In the genomic region with DNA sequence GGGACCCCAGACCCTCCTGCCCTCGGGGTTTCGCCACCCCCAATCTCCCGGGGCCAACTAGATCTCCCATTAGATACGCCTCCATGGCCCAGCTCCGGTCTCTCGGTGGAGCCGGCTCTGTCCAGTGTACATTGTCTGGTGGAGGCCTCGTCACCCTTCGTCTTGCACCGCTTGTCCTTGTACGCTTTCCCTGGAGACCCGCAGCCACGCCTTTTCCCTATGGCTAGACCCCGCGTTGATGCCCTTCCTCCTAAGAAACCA, we compare ENCODE assay signal across 8 mouse cellular contexts. TPM values are rescaled to one million over a fixed set of nuclear protein-coding genes. Genes with fewer than 3 reads are reported as not detected.
DNase-seq lines count a peak whose midpoint lies in the region; ATAC-seq and TF ChIP-seq lines count a peak whose summit lies in the region.

No protein-coding gene starts in this region.

- no peaks in the 10 kb centered on the region for H3K79me2 ChIP-seq in heart, adult 2 months (replicated peaks; ENCODE audit: control insufficient read depth, insufficient read depth, low read length)
- H3K79me2 ChIP-seq in C2C12 (ENCODE audit: control insufficient read depth, insufficient read depth): peaks cover 53% of the 10 kb centered on the region

- no peak overlapping the region for H3K27ac ChIP-seq in heart, adult 2 months
- H3K27ac ChIP-seq in forebrain, embryonic 12.5 days: no peak overlapping the region
- peak overlapping the region; percentile 2; the same call in 1 of the 2 replicates for H3K27ac ChIP-seq in liver, embryonic 14.5 days

- H3K4me3 ChIP-seq in heart, adult 2 months: peak overlapping the region; percentile 53
- H3K4me3 ChIP-seq in C2C12 (ENCODE audit: insufficient read depth, poor library complexity, severe bottlenecking): peak overlapping the region; percentile 66
- peak overlapping the region; percentile 72 for H3K4me3 ChIP-seq in forebrain, embryonic 12.5 days (replicated peaks)
- peak overlapping the region; percentile 77 to 79 for H3K4me3 ChIP-seq in liver, embryonic 14.5 days (ENCODE audit: insufficient read depth in 1 of 2, low read depth in 2 of 2, low read length in 2 of 2)

- H3K9ac ChIP-seq in heart, adult 2 months (ENCODE audit: low read depth, low read length): no peak overlapping the region
- peak overlapping the region; percentile 69 for H3K9ac ChIP-seq in forebrain, embryonic 12.5 days
- H3K9ac ChIP-seq in liver, embryonic 14.5 days (replicated peaks): peak overlapping the region; percentile 83

- H3K4me2 ChIP-seq in forebrain, embryonic 12.5 days: peak overlapping the region; percentile 91
- H3K4me2 ChIP-seq in liver, embryonic 14.5 days (ENCODE audit: low read depth): peak overlapping the region; percentile 98

- 2% methylated on average over 15 of the region's 15 CpGs for WGBS in heart, adult 2 months
- 1% methylated on average over 15 of the region's 15 CpGs for WGBS in forebrain, embryonic 12.5 days
- under 1% methylated on average over 15 of the region's 15 CpGs for WGBS in liver, embryonic 14.5 days (ENCODE audit: insufficient replicate concordance)

- no peaks in the 10 kb centered on the region for H3K4me1 ChIP-seq in heart, adult 2 months (ENCODE audit: control insufficient read depth, insufficient read depth, low read length)
- peaks cover 23% of the 10 kb centered on the region for H3K4me1 ChIP-seq in forebrain, embryonic 12.5 days
- peaks cover 12% of the 10 kb centered on the region in 2 experiments for H3K4me1 ChIP-seq in liver, embryonic 14.5 days (replicated peaks; ENCODE audit: control insufficient read depth in 2 of 2, insufficient read depth in 2 of 2, low read length in 1 of 2)

- intact Hi-C loops in heart, adult 2 months (cut with DNase I): loop anchor here (2.0 kb wide), 1 partner anchor 43 kb away; no protein-coding TSS in a partner anchor
- intact Hi-C loops in heart, postnatal 14 days (cut with DNase I): loop anchor here (2.0 to 5.0 kb wide), 3 partner anchors 59 to 293 kb away; no protein-coding TSS in a partner anchor

- no peak for ATAC-seq in forebrain, embryonic 12.5 days (ENCODE audit: low FRiP score)
- ATAC-seq in liver, embryonic 14.5 days (ENCODE audit: insufficient read depth): no peak

- no peak for DNase-seq in heart, adult 2 months
- DNase-seq in heart, postnatal 14 days: no peak
- DNase-seq in liver, embryonic 14.5 days (ENCODE audit: low read depth in 3 of 3, low spot score in 3 of 3): no peak
- no peak for DNase-seq in right cerebral cortex, postnatal 10 days (ENCODE audit: low spot score in 2 of 2)
- DNase-seq in thymus, postnatal 0 days (ENCODE audit: low spot score): no peak
- DNase-seq in frontal cortex, postnatal 36 days (ENCODE audit: low spot score in 2 of 2): no peak

- H3ac ChIP-seq in C2C12 (ENCODE audit: control insufficient read depth, insufficient read length, low read depth): peak overlapping the region; percentile 72

- no peak for TF ChIP-seq CTCF in heart, adult 2 months (IDR thresholded peaks at IDR 0.05)
- no peak for TF ChIP-seq CTCF in C2C12 (IDR thresholded peaks at IDR 0.05; ENCODE audit: control insufficient read depth, insufficient read depth, insufficient read length)
- TF ChIP-seq CTCF in liver, embryonic 14.5 days (IDR thresholded peaks at IDR 0.05; ENCODE audit: low read depth): no peak

- H3K9me3 ChIP-seq in forebrain, embryonic 12.5 days: no peaks in the 10 kb centered on the region
- H3K9me3 ChIP-seq in liver, embryonic 14.5 days (ENCODE audit: control insufficient read depth, low read length): no peaks in the 10 kb centered on the region

- no peaks in the 10 kb centered on the region for H3K27me3 ChIP-seq in heart, adult 2 months (ENCODE audit: control insufficient read depth, insufficient read depth, low read length)
- H3K27me3 ChIP-seq in C2C12 (ENCODE audit: control insufficient read depth, insufficient read depth, insufficient read length): no peaks in the 10 kb centered on the region
- no peaks in the 10 kb centered on the region for H3K27me3 ChIP-seq in forebrain, embryonic 12.5 days
- H3K27me3 ChIP-seq in liver, embryonic 14.5 days (ENCODE audit: control insufficient read depth, insufficient read depth, low read length): no peaks in the 10 kb centered on the region

- H3K79me3 ChIP-seq in C2C12 (ENCODE audit: low read depth): peaks cover 27% of the 10 kb centered on the region

- TF ChIP-seq EP300 in heart, adult 2 months (IDR thresholded peaks at IDR 0.05; ENCODE audit: insufficient read depth, low read depth, low read length): no peak
- TF ChIP-seq EP300 in liver, embryonic 14.5 days (IDR thresholded peaks at IDR 0.05; ENCODE audit: low read depth): no peak

- TF ChIP-seq POLR2A in heart, adult 2 months (IDR thresholded peaks at IDR 0.05; ENCODE audit: insufficient read depth, low read depth, low read length): no peak

- no peaks in the 10 kb centered on the region for H3K36me3 ChIP-seq in heart, adult 2 months (ENCODE audit: control insufficient read depth, insufficient read depth, low read length)
- peaks cover 17% of the 10 kb centered on the region for H3K36me3 ChIP-seq in C2C12 (ENCODE audit: control insufficient read depth, insufficient read depth)
- H3K36me3 ChIP-seq in forebrain, embryonic 12.5 days (replicated peaks): no peaks in the 10 kb centered on the region
- H3K36me3 ChIP-seq in liver, embryonic 14.5 days (replicated peaks; ENCODE audit: control insufficient read depth, insufficient read depth, low read depth): peaks cover 5% of the 10 kb centered on the region

TF ChIP-seq in C2C12, 6 proteins besides CTCF, POLR2A, EP300 and RAD21:
- no peak for TF ChIP-seq USF1 (IDR thresholded peaks at IDR 0.05; ENCODE audit: low read depth)
- TF ChIP-seq CEBPB (IDR thresholded peaks at IDR 0.05; ENCODE audit: low read depth): no peak
- TF ChIP-seq MYOG (IDR thresholded peaks at IDR 0.05; ENCODE audit: control insufficient read depth, extremely low read depth, insufficient read length): no peak
- no peak for TF ChIP-seq FOSL1 (IDR thresholded peaks at IDR 0.05; ENCODE audit: insufficient read depth, low read length, poor library complexity, severe bottlenecking)
- TF ChIP-seq MAX (IDR thresholded peaks at IDR 0.05): no peak
- no peak for TF ChIP-seq MYOD1 (IDR thresholded peaks at IDR 0.05; ENCODE audit: control insufficient read depth, insufficient read length, low read depth)
TF ChIP-seq in C2C12: peak in this region for 0.

RNA-seq across cellular contexts. Expression of a gene that starts 0.6 kb away (rescaled TPM):
- 1 to 10 TPM; 1.7 to 1.8 TPM for total RNA-seq in heart, adult 2 months (2021)
- 2.2 and 3.7 TPM in 2 replicates for polyA plus RNA-seq in heart, adult 2 months (2012; rRNA removed)
- total RNA-seq in heart, postnatal 14 days (2021): 1 to 10 TPM; 2.8 to 4.4 TPM
- 140 TPM for polyA plus RNA-seq in C2C12 (2012; fragmentation: generic; extraction: Trizol)
- polyA plus RNA-seq in forebrain, embryonic 12.5 days (2016; fragmentation: Nextera tagmentation; extraction: Ambion mirVana): 59.0 and 61.0 TPM in 2 replicates
- polyA plus RNA-seq in liver, embryonic 14.5 days (2012; rRNA removed): 92.7 and 98.5 TPM in 2 replicates
- 130 and 138 TPM in 2 replicates for polyA plus RNA-seq in liver, embryonic 14.5 days (2014; fragmentation: Nextera tagmentation; extraction: Ambion mirVana)
- 117 and 135 TPM in 2 replicates for polyA plus RNA-seq in thymus, postnatal 0 days (2015; fragmentation: Nextera tagmentation; extraction: Ambion mirVana)

RNA-seq across cellular contexts. Expression of a gene that starts 0.9 kb away (rescaled TPM):
- total RNA-seq in heart, adult 2 months (2021): 1 to 10 TPM; 1.3 to 1.7 TPM
- polyA plus RNA-seq in heart, adult 2 months (2012; rRNA removed): 1.9 and 2.8 TPM in 2 replicates
- total RNA-seq in heart, postnatal 14 days (2021): under 1 TPM; 0.22 to 0.91 TPM
- polyA plus RNA-seq in C2C12 (2012; fragmentation: generic; extraction: Trizol): 0.08 TPM
- 0.88 and 0.90 TPM in 2 replicates for polyA plus RNA-seq in forebrain, embryonic 12.5 days (2016; fragmentation: Nextera tagmentation; extraction: Ambion mirVana)
- polyA plus RNA-seq in liver, embryonic 14.5 days (2012; rRNA removed): 0.30 and 0.31 TPM in 2 replicates
- 0.09 and 0.30 TPM in 2 replicates for polyA plus RNA-seq in liver, embryonic 14.5 days (2014; fragmentation: Nextera tagmentation; extraction: Ambion mirVana)
- polyA plus RNA-seq in thymus, postnatal 0 days (2015; fragmentation: Nextera tagmentation; extraction: Ambion mirVana): 0.10 and 0.18 TPM in 2 replicates

RNA-seq across cellular contexts. Expression of a gene that starts 16.9 kb away (rescaled TPM):
- 100 to 1,000 TPM; 306 to 331 TPM for total RNA-seq in heart, adult 2 months (2021)
- 239 and 333 TPM in 2 replicates for polyA plus RNA-seq in heart, adult 2 months (2012; rRNA removed)
- total RNA-seq in heart, postnatal 14 days (2021): 100 to 1,000 TPM; 386 to 395 TPM
- 75.1 TPM for polyA plus RNA-seq in C2C12 (2012; fragmentation: generic; extraction: Trizol)
- polyA plus RNA-seq in forebrain, embryonic 12.5 days (2016; fragmentation: Nextera tagmentation; extraction: Ambion mirVana): 181 and 187 TPM in 2 replicates
- polyA plus RNA-seq in liver, embryonic 14.5 days (2012; rRNA removed): 19.9 and 24.8 TPM in 2 replicates
- 30.6 and 34.0 TPM in 2 replicates for polyA plus RNA-seq in liver, embryonic 14.5 days (2014; fragmentation: Nextera tagmentation; extraction: Ambion mirVana)
- polyA plus RNA-seq in thymus, postnatal 0 days (2015; fragmentation: Nextera tagmentation; extraction: Ambion mirVana): 64.2 and 65.8 TPM in 2 replicates

RNA-seq across cellular contexts. Expression of a gene that starts 41.6 kb away (rescaled TPM):
- 10 to 100 TPM; 21.6 to 29.9 TPM for total RNA-seq in heart, adult 2 months (2021)
- polyA plus RNA-seq in heart, adult 2 months (2012; rRNA removed): 29.7 and 32.1 TPM in 2 replicates
- total RNA-seq in heart, postnatal 14 days (2021): 10 to 100 TPM; 28.4 to 32.3 TPM
- polyA plus RNA-seq in C2C12 (2012; fragmentation: generic; extraction: Trizol): 69.7 TPM
- 9.9 and 11.4 TPM in 2 replicates for polyA plus RNA-seq in forebrain, embryonic 12.5 days (2016; fragmentation: Nextera tagmentation; extraction: Ambion mirVana)
- polyA plus RNA-seq in liver, embryonic 14.5 days (2012; rRNA removed): 32.5 and 34.5 TPM in 2 replicates
- polyA plus RNA-seq in liver, embryonic 14.5 days (2014; fragmentation: Nextera tagmentation; extraction: Ambion mirVana): 9.1 and 9.3 TPM in 2 replicates
- 10.7 and 11.5 TPM in 2 replicates for polyA plus RNA-seq in thymus, postnatal 0 days (2015; fragmentation: Nextera tagmentation; extraction: Ambion mirVana)

RNA-seq across cellular contexts. Expression of a gene that starts 45.4 kb away (rescaled TPM):
- total RNA-seq in heart, adult 2 months (2021): under 1 TPM in 1 of 2 experiments, not detected in 1; 0.26 TPM
- 0.16 and 0.50 TPM in 2 replicates for polyA plus RNA-seq in heart, adult 2 months (2012; rRNA removed)
- under 1 TPM; 0.33 to 0.80 TPM for total RNA-seq in heart, postnatal 14 days (2021)
- polyA plus RNA-seq in C2C12 (2012; fragmentation: generic; extraction: Trizol): 0.12 TPM
- polyA plus RNA-seq in forebrain, embryonic 12.5 days (2016; fragmentation: Nextera tagmentation; extraction: Ambion mirVana): 1.2 TPM in 2 replicates
- 0.41 and 0.65 TPM in 2 replicates for polyA plus RNA-seq in liver, embryonic 14.5 days (2012; rRNA removed)
- 0.41 and 0.49 TPM in 2 replicates for polyA plus RNA-seq in liver, embryonic 14.5 days (2014; fragmentation: Nextera tagmentation; extraction: Ambion mirVana)
- polyA plus RNA-seq in thymus, postnatal 0 days (2015; fragmentation: Nextera tagmentation; extraction: Ambion mirVana): 0.86 and 1.1 TPM in 2 replicates

Comparison
In these comparisons a context has a peak if more than half of its experiments do, and no peak if none do; other contexts are left out.
1. RNA of a gene that starts 0.6 kb away (polyA plus RNA-seq): 140 TPM in C2C12 (single experiment), 92.7 to 138 TPM in liver, embryonic 14.5 days, 117 to 135 TPM in thymus, postnatal 0 days and 59.0 to 61.0 TPM in forebrain, embryonic 12.5 days; 2.2 to 3.7 TPM in heart, adult 2 months; every median in the first group is over 10 times any median in the second.
2. Peak in every context shown above with its lines, with median percentiles within 50 percentile points of each other: H3K4me3 ChIP-seq.